Mouse (Mus musculus): ENCODE results near the gene Phf14. TPM values are rescaled to one million over a fixed set of nuclear protein-coding genes. Genes with fewer than 3 reads are reported as not detected.
A peak's percentile ranks its signal among the peaks of the same experiment; 100 is the strongest.

Phf14 gene
- polyA plus RNA-seq, 1 experiment from 2014 or later: 89.3 TPM

- H3K9ac ChIP-seq (replicated peaks): no peak overlapping the region
- H3K4me3 ChIP-seq: no peak overlapping the region
- peaks cover 13% of the 10 kb centered on the region; the same call in 1 of the 2 replicates for H3K36me3 ChIP-seq
- 96% methylated on average over 2 of the region's 2 CpGs for WGBS
- H3K4me1 ChIP-seq: no peaks in the 10 kb centered on the region
- no peaks in the 10 kb centered on the region for H3K9me3 ChIP-seq
- H3K27me3 ChIP-seq: no peaks in the 10 kb centered on the region
- H3K27ac ChIP-seq (replicated peaks): no peak overlapping the region
- ATAC-seq (replicated peaks): no peak
- no peak overlapping the region for H3K4me2 ChIP-seq (replicated peaks)
These were observed 115.8 kb downstream of the Phf14 start for GRCm38 (mm10) chr6:12023395-12023794.

GRCm38 (mm10) chr6:12026804-12027537 is 119.4 kb downstream of the Phf14 start:
- H3K36me3 ChIP-seq: peaks cover 3% of the 10 kb centered on the region; the same call in 1 of the 2 replicates
- 86% methylated on average over 2 of the region's 2 CpGs for WGBS
- H3K9me3 ChIP-seq: no peaks in the 10 kb centered on the region
- no peak overlapping the region for H3K4me2 ChIP-seq (replicated peaks)
- ATAC-seq (replicated peaks): no peak
- no peak overlapping the region for H3K4me3 ChIP-seq
- no peak overlapping the region for H3K9ac ChIP-seq (replicated peaks)
- no peak overlapping the region for H3K27ac ChIP-seq (replicated peaks)
- H3K4me1 ChIP-seq: no peaks in the 10 kb centered on the region
- H3K27me3 ChIP-seq: no peaks in the 10 kb centered on the region

- H3K27me3 ChIP-seq: no peaks in the 10 kb centered on the region
- H3K4me3 ChIP-seq: no peak overlapping the region
- 53% methylated on average over 4 of the region's 4 CpGs for WGBS
- 0 out of 2 replicates have a peak, but pooled peaks cover 6% of the 10 kb centered on the region for H3K36me3 ChIP-seq
- no peak overlapping the region for H3K9ac ChIP-seq (replicated peaks)
- no peaks in the 10 kb centered on the region for H3K4me1 ChIP-seq
- ATAC-seq (replicated peaks): no peak
- no peak overlapping the region for H3K4me2 ChIP-seq (replicated peaks)
- no peak overlapping the region for H3K27ac ChIP-seq (replicated peaks)
- H3K9me3 ChIP-seq: no peaks in the 10 kb centered on the region
These were observed 127.0 kb downstream of the Phf14 start for GRCm38 (mm10) chr6:12034561-12034960.

DNA sequence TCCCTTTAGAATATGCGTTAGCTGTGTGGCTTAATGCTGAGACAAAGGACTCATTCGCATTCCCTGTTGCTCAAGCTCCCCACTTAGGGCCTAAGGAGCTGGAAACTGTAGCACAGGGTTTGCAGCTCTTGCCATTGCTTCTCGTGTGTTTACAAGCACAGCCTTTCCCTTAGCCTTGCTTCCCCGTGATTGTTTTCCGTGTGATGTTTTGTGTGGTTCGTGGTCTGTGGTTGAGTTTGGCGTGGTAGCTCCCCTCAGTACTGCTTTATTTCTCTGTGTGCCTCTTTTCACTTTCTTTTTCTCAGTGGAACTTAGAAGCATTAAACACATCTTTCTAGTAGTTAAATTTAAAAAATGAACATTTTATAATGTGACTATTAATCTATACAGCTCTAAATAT is 130.7 kb downstream of the Phf14 start:
- 0 out of 2 replicates have a peak, but pooled peaks cover 3% of the 10 kb centered on the region for H3K36me3 ChIP-seq
- no peak overlapping the region for H3K4me3 ChIP-seq
- H3K9ac ChIP-seq (replicated peaks): no peak overlapping the region
- H3K27ac ChIP-seq (replicated peaks): no peak overlapping the region
- no peak overlapping the region for H3K4me2 ChIP-seq (replicated peaks)
- 70% methylated on average over 7 of the region's 7 CpGs for WGBS
- H3K4me1 ChIP-seq: no peaks in the 10 kb centered on the region
- no peaks in the 10 kb centered on the region for H3K27me3 ChIP-seq
- ATAC-seq (replicated peaks): no peak
- no peaks in the 10 kb centered on the region for H3K9me3 ChIP-seq

GRCm38 (mm10) chr6:12052884-12053283 is 145.3 kb downstream of the Phf14 start:
- 77% methylated on average over 2 of the region's 2 CpGs for WGBS

GRCm38 (mm10) chr6:12054149-12054548 is 146.5 kb downstream of the Phf14 start:
- no peak overlapping the region for H3K4me2 ChIP-seq (replicated peaks)
- no peaks in the 10 kb centered on the region for H3K9me3 ChIP-seq
- no peak overlapping the region for H3K9ac ChIP-seq (replicated peaks)
- 53% methylated on average over 3 of the region's 3 CpGs for WGBS
- H3K4me1 ChIP-seq: no peaks in the 10 kb centered on the region
- ATAC-seq (replicated peaks): no peak
- H3K27ac ChIP-seq (replicated peaks): no peak overlapping the region
- H3K36me3 ChIP-seq: peaks cover under 1% of the 10 kb centered on the region; the same call in 1 of the 2 replicates
- no peaks in the 10 kb centered on the region for H3K27me3 ChIP-seq
- no peak overlapping the region for H3K4me3 ChIP-seq

More at GRCm38 (mm10) chr6:12052884-12053283, 145.3 kb downstream of the Phf14 start:
- H3K9me3 ChIP-seq: no peaks in the 10 kb centered on the region
- H3K4me3 ChIP-seq: no peak overlapping the region
- ATAC-seq (replicated peaks): no peak
- no peak overlapping the region for H3K9ac ChIP-seq (replicated peaks)
- no peaks in the 10 kb centered on the region for H3K27me3 ChIP-seq
- H3K36me3 ChIP-seq: peaks cover 5% of the 10 kb centered on the region; the same call in 1 of the 2 replicates
- no peak overlapping the region for H3K4me2 ChIP-seq (replicated peaks)
- H3K27ac ChIP-seq (replicated peaks): no peak overlapping the region
- no peaks in the 10 kb centered on the region for H3K4me1 ChIP-seq

DNA sequence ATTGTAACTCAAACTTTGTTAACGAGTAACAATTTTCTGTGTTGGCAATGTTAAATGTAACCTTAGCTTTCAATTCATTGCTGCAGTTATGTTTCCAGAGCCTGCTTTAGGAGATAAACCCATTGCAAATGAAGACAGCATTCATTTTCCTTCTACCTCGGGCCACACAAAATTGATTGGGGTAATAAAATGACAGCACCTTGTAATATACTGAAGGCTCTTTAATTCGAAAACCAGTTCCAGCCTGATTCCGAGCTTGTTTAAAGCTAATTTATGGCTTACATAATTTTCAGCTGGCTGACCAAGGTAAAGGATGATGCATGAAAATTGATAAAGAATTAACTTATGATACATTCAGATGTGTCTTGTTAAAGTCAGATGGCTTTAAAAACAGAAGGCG is 151.1 kb downstream of the Phf14 start:
- Histone ChIP-seq H3K9ac (replicated peaks) (no peak overlapping the region), H3K27ac (replicated peaks) (no peak overlapping the region), H3K9me3 (no peaks in the 10 kb centered on the region), H3K4me1 (no peaks in the 10 kb centered on the region), H3K27me3 (no peaks in the 10 kb centered on the region), H3K4me2 (replicated peaks) (no peak overlapping the region), H3K36me3 (peaks cover 2% of the 10 kb centered on the region; the same call in 1 of the 2 replicates), H3K4me3 (no peak overlapping the region)
- ATAC-seq (replicated peaks): no peak
- WGBS: 74% methylated on average over 5 of the region's 5 CpGs

DNA sequence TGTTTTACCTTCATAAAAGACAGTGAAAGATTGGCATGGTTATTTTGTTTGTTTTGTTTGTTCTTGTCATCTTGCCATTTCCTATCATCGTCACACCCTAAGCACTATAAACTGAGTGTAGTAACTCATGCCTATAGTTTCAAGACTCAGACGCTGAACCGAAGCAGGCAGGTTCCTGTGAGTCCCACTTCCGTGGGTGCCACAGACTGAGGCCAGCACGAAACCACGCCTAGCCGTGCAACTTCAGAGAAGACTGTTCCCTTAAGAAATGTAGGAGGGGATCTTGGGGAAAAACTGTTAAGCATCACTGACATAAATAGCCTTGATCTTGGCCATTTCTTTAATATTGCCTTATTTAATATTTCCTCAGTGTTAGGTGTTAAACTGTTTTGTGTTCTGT is 152.4 kb downstream of the Phf14 start:
- Histone ChIP-seq H3K9me3 (no peaks in the 10 kb centered on the region), H3K9ac (replicated peaks) (no peak overlapping the region), H3K27ac (replicated peaks) (no peak overlapping the region), H3K4me3 (no peak overlapping the region), H3K4me1 (no peaks in the 10 kb centered on the region), H3K4me2 (replicated peaks) (no peak overlapping the region), H3K27me3 (no peaks in the 10 kb centered on the region), H3K36me3 (peaks cover 4% of the 10 kb centered on the region; the same call in 1 of the 2 replicates)
- no peak for ATAC-seq (replicated peaks)
- 90% methylated on average over 7 of the region's 7 CpGs for WGBS

GRCm38 (mm10) chr6:12060452-12061140 is 153.0 kb downstream of the Phf14 start:
- Histone ChIP-seq H3K36me3 (peaks cover 4% of the 10 kb centered on the region; the same call in 1 of the 2 replicates), H3K9me3 (no peaks in the 10 kb centered on the region), H3K27me3 (no peaks in the 10 kb centered on the region), H3K4me3 (no peak overlapping the region), H3K4me1 (no peaks in the 10 kb centered on the region), H3K4me2 (replicated peaks) (no peak overlapping the region), H3K27ac (replicated peaks) (no peak overlapping the region), H3K9ac (replicated peaks) (no peak overlapping the region)
- WGBS: 94% methylated on average over 9 of the region's 9 CpGs
- no peak for ATAC-seq (replicated peaks)

DNA sequence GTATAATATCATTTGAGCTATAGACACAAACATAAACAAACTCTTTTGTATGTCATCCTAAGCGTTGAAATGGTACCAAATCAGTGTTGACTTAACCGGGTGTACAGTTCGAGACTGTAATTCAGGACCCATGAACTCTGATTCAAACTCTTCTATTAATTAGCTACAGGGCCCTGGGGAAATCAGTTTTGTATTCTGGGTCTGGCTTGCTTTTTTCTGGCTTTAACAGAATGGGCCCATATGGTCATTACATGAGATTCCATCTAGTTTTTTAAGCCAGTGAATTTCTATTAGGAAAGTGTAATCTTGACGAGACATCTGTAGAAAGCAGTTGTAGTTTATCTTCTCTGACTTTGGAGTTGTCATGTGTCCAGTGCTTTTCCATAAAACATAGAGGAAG is 160.3 kb downstream of the Phf14 start:
- H3K27ac ChIP-seq (replicated peaks): 0 out of 2 replicates have a peak overlapping the region, but pooled peaks have one; percentile 19
- no peaks in the 10 kb centered on the region for H3K27me3 ChIP-seq
- 0 out of 2 replicates have a peak, but pooled peaks cover 2% of the 10 kb centered on the region for H3K36me3 ChIP-seq
- H3K9ac ChIP-seq (replicated peaks): no peak overlapping the region
- H3K4me2 ChIP-seq (replicated peaks): no peak overlapping the region
- H3K4me3 ChIP-seq: no peak overlapping the region
- WGBS: 58% methylated on average over 4 of the region's 4 CpGs
- no peaks in the 10 kb centered on the region for H3K4me1 ChIP-seq
- no peaks in the 10 kb centered on the region for H3K9me3 ChIP-seq
- ATAC-seq (replicated peaks): no peak

DNA sequence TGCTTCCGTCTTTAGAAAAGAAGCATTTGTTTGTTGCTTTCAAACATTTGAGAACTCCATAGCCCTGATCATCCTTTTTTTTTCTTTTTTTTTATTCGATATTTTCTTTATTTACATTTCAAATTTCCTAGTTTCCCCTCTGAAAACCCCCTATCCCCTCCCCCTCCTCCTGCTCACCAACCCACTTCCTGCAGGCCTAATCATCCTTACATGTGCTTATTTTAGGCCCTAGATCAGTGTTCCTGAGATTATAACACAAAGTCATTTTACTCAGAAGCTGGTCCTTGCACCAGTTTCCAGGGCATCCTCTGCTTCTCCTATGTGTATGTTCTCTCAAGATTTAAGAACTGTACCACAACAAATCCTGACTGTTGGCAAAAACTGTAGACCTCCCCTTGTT is 161.7 kb downstream of the Phf14 start:
- Histone ChIP-seq H3K27ac (replicated peaks) (no peak overlapping the region), H3K9me3 (no peaks in the 10 kb centered on the region), H3K4me3 (no peak overlapping the region), H3K36me3 (no peaks in the 10 kb centered on the region), H3K27me3 (no peaks in the 10 kb centered on the region), H3K4me2 (replicated peaks) (no peak overlapping the region), H3K9ac (replicated peaks) (no peak overlapping the region), H3K4me1 (no peaks in the 10 kb centered on the region)
- WGBS: 91% methylated on average over 2 of the region's 2 CpGs
- ATAC-seq (replicated peaks): no peak

GRCm38 (mm10) chr6:12074599-12074998 is 167.0 kb downstream of the Phf14 start:
- peaks cover 12% of the 10 kb centered on the region for H3K4me1 ChIP-seq
- no peak overlapping the region for H3K9ac ChIP-seq (replicated peaks)
- no peaks in the 10 kb centered on the region for H3K36me3 ChIP-seq
- 31% methylated on average over 5 of the region's 5 CpGs for WGBS
- no peaks in the 10 kb centered on the region for H3K9me3 ChIP-seq
- no peak overlapping the region for H3K4me3 ChIP-seq
- no peak overlapping the region for H3K27ac ChIP-seq (replicated peaks)
- no peaks in the 10 kb centered on the region for H3K27me3 ChIP-seq
- no peak for ATAC-seq (replicated peaks)
- no peak overlapping the region for H3K4me2 ChIP-seq (replicated peaks)
